Mouse (Mus musculus) ES-Bruce4 (cell line): ENCODE measurements around the gene Cnpy4. TPM values are rescaled to one million over a fixed set of nuclear protein-coding genes. Genes with fewer than 3 reads are reported as not detected.

ENCODE experiments used
- H3K27ac ChIP-seq: 2 replicates; pipeline ENCODE4 v1.5.1; 2012; ENCODE audit warnings: low read length, inconsistent platforms; ENCODE audit not compliant: insufficient read depth
- H3K27me3 ChIP-seq: 2 replicates; pipeline ENCODE4 v1.6.1; 2012; ENCODE audit warnings: mild to moderate bottlenecking, low read length, inconsistent platforms; ENCODE audit not compliant: control insufficient read depth, poor library complexity, insufficient read depth, severe bottlenecking
- H3K36me3 ChIP-seq: 2 replicates; pipeline ENCODE4 v1.6.1; 2012; ENCODE audit warnings: inconsistent platforms, mild to moderate bottlenecking, low read length, moderate library complexity; ENCODE audit not compliant: control insufficient read depth, poor library complexity, insufficient read depth, severe bottlenecking
- H3K4me1 ChIP-seq: one replicate; pipeline ENCODE4 v1.8.1; 2011; ENCODE audit warnings: low read length; ENCODE audit not compliant: control insufficient read depth, insufficient read depth
- H3K4me3 ChIP-seq: 2 replicates; pipeline ENCODE4 v1.5.1; 2011; ENCODE audit warnings: low read depth, mild to moderate bottlenecking, low read length
- H3K9ac ChIP-seq: 2 replicates; pipeline ENCODE4 v1.6.1; 2012; ENCODE audit warnings: low read depth, mild to moderate bottlenecking, inconsistent platforms; ENCODE audit not compliant: poor library complexity, severe bottlenecking
- H3K9me3 ChIP-seq: replicated peaks from 2 replicates; pipeline ENCODE4 v1.6.1; 2012; ENCODE audit warnings: mild to moderate bottlenecking, low read length, inconsistent platforms; ENCODE audit not compliant: control insufficient read depth, poor library complexity, insufficient read depth, severe bottlenecking
- CTCF ChIP-seq: IDR thresholded peaks from one replicate; pipeline ENCODE4 v1.8.1; 2011; ENCODE audit warnings: low read depth, low read length
- EP300 ChIP-seq: IDR thresholded peaks from 2 replicates; pipeline ENCODE4 v1.6.1; 2011; ENCODE audit warnings: low read depth, low read length; ENCODE audit not compliant: insufficient read depth
- POLR2A ChIP-seq: IDR thresholded peaks from one replicate; pipeline ENCODE4 v1.8.1; 2011; ENCODE audit warnings: low read length; ENCODE audit not compliant: insufficient read depth
- polyA plus RNA-seq: library from polyadenylated mRNA; stranded (reverse); fragments of >200 nt; gene quantifications from 2 replicates; pipeline ENCODE4 v1.2.4, GENCODE M21; 2011; ENCODE audit warnings: low read depth; ENCODE audit not compliant: missing spikeins, insufficient read depth, insufficient read length

Gene Cnpy4
- polyA plus RNA-seq, 1 experiment = 24.3 TPM

- peaks cover 32% of the 10 kb centered on the region for H3K36me3 ChIP-seq
- H3K9ac ChIP-seq = peak within 1 kb of the TSS; percentile 94
- H3K4me3 ChIP-seq = peak within 1 kb of the TSS; percentile 94
- peaks cover 2% of the 10 kb centered on the region for H3K4me1 ChIP-seq
- H3K27me3 ChIP-seq = no peaks in the 10 kb centered on the region
- H3K9me3 ChIP-seq = no peaks in the 10 kb centered on the region
- TF ChIP-seq EP300 (no peak), CTCF (no peak), POLR2A (peak; percentile 71)
- H3K27ac ChIP-seq = peak within 1 kb of the TSS; percentile 77
Measured at GRCm38 (mm10) chr5:138171695-138172491, 15.4 kb upstream of the Cnpy4 start, which contains the start of the genes Ap4m1 and Mcm7. Gene Ap4m1, plus strand, starts transcription at chr5:138172002. Gene Mcm7, minus strand, starts transcription at chr5:138172422.

DNA sequence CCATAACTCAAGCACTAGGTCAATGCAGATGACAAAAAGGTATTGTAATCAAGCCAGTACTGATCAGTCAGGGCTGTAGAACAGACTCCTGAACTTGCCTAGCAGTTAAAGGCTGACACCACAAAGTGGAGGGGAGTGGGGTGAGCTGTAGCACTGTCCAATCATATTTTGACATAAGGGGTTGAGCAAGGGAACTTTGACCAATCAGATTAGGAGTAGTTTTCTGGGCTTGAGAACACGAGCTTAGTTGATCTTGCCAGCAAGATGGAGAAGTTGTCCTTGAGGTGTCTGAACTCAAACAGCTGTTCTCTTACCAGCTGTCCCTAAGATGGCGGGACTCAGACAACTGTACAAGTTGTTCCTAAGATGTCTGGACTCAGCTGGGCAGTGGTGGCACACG, 14.1 kb upstream of the Cnpy4 start:
- no peak overlapping the region for H3K4me3 ChIP-seq
- 0 out of 2 replicates have a peak overlapping the region, but pooled peaks have one; percentile 94 for H3K9ac ChIP-seq
- H3K4me1 ChIP-seq = peaks cover 1% of the 10 kb centered on the region
- peaks cover 25% of the 10 kb centered on the region for H3K36me3 ChIP-seq
- TF ChIP-seq POLR2A = no peak
- TF ChIP-seq EP300 = no peak
- TF ChIP-seq CTCF = no peak
- H3K27me3 ChIP-seq = no peaks in the 10 kb centered on the region
- H3K9me3 ChIP-seq = no peaks in the 10 kb centered on the region
- no peak overlapping the region for H3K27ac ChIP-seq

- peak overlapping the region; percentile 71 for H3K9ac ChIP-seq
- peak overlapping the region; percentile 2; the same call in 1 of the 2 replicates for H3K27ac ChIP-seq
- no peaks in the 10 kb centered on the region for H3K4me1 ChIP-seq
- no peaks in the 10 kb centered on the region for H3K9me3 ChIP-seq
- peak overlapping the region; percentile 95 for H3K4me3 ChIP-seq
- H3K36me3 ChIP-seq = peaks cover 5% of the 10 kb centered on the region; the same call in 1 of the 2 replicates
- TF ChIP-seq EP300 (no peak), POLR2A (no peak), CTCF (no peak)
- H3K27me3 ChIP-seq = no peaks in the 10 kb centered on the region
Measured at GRCm38 (mm10) chr5:138187661-138188306, 499 bp downstream of the Cnpy4 start.

DNA sequence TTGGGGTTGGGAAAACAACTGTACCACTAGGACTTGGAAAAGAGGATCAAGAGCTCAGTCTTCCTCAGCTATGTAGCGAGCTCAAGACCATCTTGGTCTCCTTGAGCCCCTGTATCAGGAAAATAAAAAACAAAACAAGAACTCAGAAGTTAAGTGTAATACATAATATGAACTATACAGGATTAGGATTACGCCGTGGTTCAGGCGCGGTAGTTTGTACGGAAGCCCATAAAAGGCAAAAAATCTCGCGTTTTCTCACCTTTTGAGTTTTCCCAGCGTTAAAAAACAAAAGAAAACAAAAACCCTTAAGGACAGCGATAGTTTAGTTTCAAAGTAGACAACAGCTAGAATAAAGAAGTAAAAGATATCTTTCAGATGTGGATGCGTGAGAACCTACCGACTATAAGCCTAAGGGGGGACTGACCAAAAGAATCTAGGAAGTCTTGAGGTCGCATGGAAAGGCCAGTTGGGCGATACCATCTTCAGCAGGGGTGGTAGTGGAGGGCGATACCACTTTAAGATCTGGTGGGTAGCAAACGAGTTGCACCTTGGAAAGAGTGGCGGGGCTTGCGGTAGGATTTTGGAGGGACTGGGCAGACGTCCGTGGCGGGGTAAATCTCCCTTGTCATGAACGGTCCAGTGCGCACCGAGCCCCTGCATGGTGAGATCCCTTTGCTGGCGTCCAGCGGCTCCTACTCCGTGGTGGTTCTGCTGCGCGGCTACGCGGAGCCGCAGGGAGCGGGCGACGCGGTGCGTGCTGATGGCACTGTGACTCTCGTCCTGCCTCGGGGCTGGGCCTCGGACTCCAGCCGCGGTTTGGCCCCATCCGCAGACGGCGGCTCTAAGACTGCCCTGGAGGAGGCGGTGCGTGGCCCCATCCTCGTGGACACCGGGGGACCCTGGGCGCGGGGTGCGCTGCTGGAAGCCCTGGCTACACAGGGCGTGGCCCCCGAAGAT, 6.8 kb downstream of the Cnpy4 start, which contains the start of gene Mblac1:
Gene Mblac1, plus strand, starts transcription at position 544 of the 957 bp plus-strand sequence.
- TF ChIP-seq POLR2A = peak; percentile 12
- no peak for TF ChIP-seq CTCF
- TF ChIP-seq EP300 = no peak
- no peaks in the 10 kb centered on the region for H3K27me3 ChIP-seq
- no peaks in the 10 kb centered on the region for H3K4me1 ChIP-seq
- H3K9me3 ChIP-seq = no peaks in the 10 kb centered on the region
- H3K4me3 ChIP-seq = peak within 1 kb of the TSS; percentile 74
- H3K27ac ChIP-seq = no peak within 1 kb of the TSS
- peak within 1 kb of the TSS; percentile 63 for H3K9ac ChIP-seq
- no peaks in the 10 kb centered on the region for H3K36me3 ChIP-seq

DNA sequence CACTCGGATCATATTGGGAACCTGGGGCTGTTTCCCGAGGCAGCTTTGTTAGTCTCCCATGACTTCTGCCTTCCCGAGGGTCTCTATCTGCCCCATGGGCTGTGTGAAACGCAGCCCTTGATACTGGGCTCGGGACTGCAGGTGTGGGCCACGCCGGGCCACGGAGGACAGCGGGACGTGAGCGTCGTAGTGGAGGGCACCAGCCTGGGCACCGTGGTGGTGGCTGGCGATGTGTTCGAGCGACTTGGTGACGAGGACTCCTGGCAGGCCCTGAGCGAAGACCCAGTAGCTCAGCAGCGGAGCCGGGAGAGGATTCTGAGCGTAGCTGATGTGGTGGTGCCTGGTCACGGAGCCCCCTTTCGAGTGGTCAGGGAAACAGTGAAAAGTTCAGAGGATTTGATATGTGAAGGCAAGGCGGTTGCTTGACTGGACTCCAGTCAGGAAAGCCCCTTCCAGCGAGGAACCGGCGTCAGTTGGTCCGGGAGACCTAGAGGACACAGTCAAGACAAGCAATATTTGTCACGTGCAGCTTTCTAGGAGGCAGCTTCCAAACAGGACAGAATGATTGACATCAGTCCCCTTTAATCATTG, 7.6 kb downstream of the Cnpy4 start:
- Histone ChIP-seq H3K4me1 (no peaks in the 10 kb centered on the region), H3K27me3 (no peaks in the 10 kb centered on the region), H3K9me3 (no peaks in the 10 kb centered on the region), H3K9ac (peak overlapping the region; percentile 63), H3K36me3 (no peaks in the 10 kb centered on the region), H3K4me3 (peak overlapping the region; percentile 74), H3K27ac (no peak overlapping the region)
- no peak for TF ChIP-seq CTCF
- TF ChIP-seq POLR2A = no peak
- TF ChIP-seq EP300 = no peak
